Mouse (Mus musculus): ENCODE results near the gene Rrp1. TPM values are rescaled to one million over a fixed set of nuclear protein-coding genes. Genes with fewer than 3 reads are reported as not detected.
A peak's percentile ranks its signal among the peaks of the same experiment; 100 is the strongest.

The Rrp1 gene
- polyA plus RNA-seq, 1 experiment from 2014 or later, result 265 TPM

DNA sequence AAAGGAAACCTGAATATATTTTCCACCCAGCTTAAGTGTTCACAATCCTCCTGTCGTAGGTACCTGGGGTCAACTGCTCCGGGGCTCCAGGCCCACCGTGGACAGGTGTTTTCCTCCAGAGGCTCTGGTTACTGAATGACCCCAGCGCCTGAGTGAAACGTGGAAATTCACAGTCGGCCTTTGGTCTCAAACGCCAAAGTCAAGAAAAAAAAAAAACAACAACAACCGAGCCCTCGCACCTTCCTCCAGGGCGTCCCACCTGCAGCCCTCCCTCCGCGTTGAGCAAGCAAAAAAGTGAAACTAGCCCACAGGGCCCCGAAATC lies 61.3 kb downstream of the Rrp1 start:
- H3K9ac ChIP-seq (ENCODE audit: low read depth, low read length), result peak overlapping the region; percentile 99
- whole genome bisulfite sequencing, result under 1% methylated on average over 13 of the region's 13 CpGs
- H3K9me3 ChIP-seq (ENCODE audit: control insufficient read depth, low read length), result no peaks in the 10 kb centered on the region
- H3K27me3 ChIP-seq (ENCODE audit: control insufficient read depth, insufficient read depth, low read length), result no peaks in the 10 kb centered on the region
- ATAC-seq (ENCODE audit: low FRiP score, low TSS enrichment), result no peak
- H3K4me1 ChIP-seq (ENCODE audit: control insufficient read depth, insufficient read depth, low read length), result peaks cover 26% of the 10 kb centered on the region
- no peaks in the 10 kb centered on the region for H3K36me3 ChIP-seq (ENCODE audit: control insufficient read depth, insufficient read depth, low read length)
- H3K27ac ChIP-seq (ENCODE audit: low read depth, low read length), result peak overlapping the region; percentile 86
- peak overlapping the region; percentile 89 for H3K4me2 ChIP-seq (replicated peaks; ENCODE audit: low read depth, low read length)
- H3K4me3 ChIP-seq (ENCODE audit: low read length), result peak overlapping the region; percentile 91

DNA sequence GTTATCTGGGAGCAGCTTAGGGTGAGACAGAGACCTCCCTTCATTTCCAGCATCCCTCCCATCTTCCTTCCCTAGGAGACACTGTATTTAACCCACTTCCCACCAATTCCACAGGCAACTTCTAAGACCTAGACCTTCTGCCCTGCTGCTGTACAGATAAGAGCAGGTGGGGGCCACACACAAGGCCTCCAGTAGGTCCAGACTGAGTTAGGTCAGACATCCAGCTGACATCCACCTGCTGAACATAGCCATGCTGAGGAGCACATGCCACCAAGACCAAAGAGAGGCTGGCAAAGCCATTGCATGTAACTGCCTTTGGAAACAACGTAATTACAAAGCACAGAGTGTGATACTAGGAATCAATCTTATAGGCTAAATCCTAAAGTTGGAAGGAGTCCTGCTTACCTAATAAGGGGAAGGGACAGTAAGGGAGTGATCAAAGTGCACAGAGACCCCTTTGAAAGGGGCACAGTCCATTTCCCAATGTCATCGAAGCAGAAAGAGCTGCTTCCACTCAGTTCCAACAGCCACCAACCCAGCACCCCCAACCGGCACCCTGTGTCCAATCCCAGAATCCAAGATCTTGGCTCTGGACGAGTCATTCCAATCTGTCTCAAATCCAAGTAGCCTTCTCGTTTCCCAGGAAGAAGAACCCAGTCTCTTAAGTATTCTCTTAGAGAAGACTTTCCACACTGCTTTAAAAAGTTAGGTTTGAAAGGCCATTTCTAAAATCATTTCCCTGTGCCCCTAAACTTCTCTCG lies 61.9 kb downstream of the Rrp1 start:
- peak overlapping the region; percentile 99 for H3K9ac ChIP-seq (ENCODE audit: low read depth, low read length)
- no peaks in the 10 kb centered on the region for H3K36me3 ChIP-seq (ENCODE audit: control insufficient read depth, insufficient read depth, low read length)
- 17% methylated on average over 6 of the region's 6 CpGs for whole genome bisulfite sequencing
- no peaks in the 10 kb centered on the region for H3K27me3 ChIP-seq (ENCODE audit: control insufficient read depth, insufficient read depth, low read length)
- ATAC-seq (ENCODE audit: low FRiP score, low TSS enrichment), result no peak
- H3K4me3 ChIP-seq (ENCODE audit: low read length), result peak overlapping the region; percentile 91
- H3K4me1 ChIP-seq (ENCODE audit: control insufficient read depth, insufficient read depth, low read length), result peaks cover 26% of the 10 kb centered on the region
- H3K27ac ChIP-seq (ENCODE audit: low read depth, low read length), result peak overlapping the region; percentile 86; the same call in 1 of the 2 replicates
- H3K4me2 ChIP-seq (replicated peaks; ENCODE audit: low read depth, low read length), result peak overlapping the region; percentile 89
- no peaks in the 10 kb centered on the region for H3K9me3 ChIP-seq (ENCODE audit: control insufficient read depth, low read length)

Small RNA genes lying within 50 kb of the gene (microRNA-seq; reads per million reads assigned to microRNA genes)
- gene Mir6410 (not detected), gene Mir6907 (not detected), gene Mir6908 (not detected)

Other genes with a start within 250 kb of the Rrp1 start
- gene D10Jhu81e, start 243.3 kb downstream of the Rrp1 start, polyA plus RNA-seq (2014; fragmentation: Nextera tagmentation; extraction: Ambion mirVana), result 16.3 and 85.4 TPM in 2 replicates
- 10.4 and 19.9 TPM in 2 replicates for gene Pwp2, start 227.9 kb downstream of the Rrp1 start, polyA plus RNA-seq (2014; fragmentation: Nextera tagmentation; extraction: Ambion mirVana)
- gene Trappc10, start 168.4 kb downstream of the Rrp1 start, polyA plus RNA-seq (2014; fragmentation: Nextera tagmentation; extraction: Ambion mirVana), result 16.3 and 22.2 TPM in 2 replicates
- 66.4 and 84.7 TPM in 2 replicates for gene Agpat3, start 60.6 kb downstream of the Rrp1 start, polyA plus RNA-seq (2014; fragmentation: Nextera tagmentation; extraction: Ambion mirVana)
- gene Cstb, start 12.6 kb upstream of the Rrp1 start, polyA plus RNA-seq (2014; fragmentation: Nextera tagmentation; extraction: Ambion mirVana), result 206 and 270 TPM in 2 replicates
- 6.9 and 13.2 TPM in 2 replicates for gene Pdxk, start 51.9 kb upstream of the Rrp1 start, polyA plus RNA-seq (2014; fragmentation: Nextera tagmentation; extraction: Ambion mirVana)
- not detected in 2 replicates for gene Olfr1358, start 104.4 kb upstream of the Rrp1 start, polyA plus RNA-seq (2014; fragmentation: Nextera tagmentation; extraction: Ambion mirVana)
- gene Ilvbl, start 161.3 kb upstream of the Rrp1 start, polyA plus RNA-seq (2014; fragmentation: Nextera tagmentation; extraction: Ambion mirVana), result 32.3 and 34.0 TPM in 2 replicates
- 16.8 and 18.0 TPM in 2 replicates for gene Syde1, start 178.9 kb upstream of the Rrp1 start, polyA plus RNA-seq (2014; fragmentation: Nextera tagmentation; extraction: Ambion mirVana)
- not detected in 2 replicates for gene Olfr1357, start 205.0 kb upstream of the Rrp1 start, polyA plus RNA-seq (2014; fragmentation: Nextera tagmentation; extraction: Ambion mirVana)